Mouse (Mus musculus): Measurements from ENCODE around the gene Gm49388.
A peak's percentile ranks its signal among the peaks of the same experiment; 100 is the strongest.
"Not testable (repeated sequence)": the region's sequence is repeated elsewhere in the genome, so short reads cannot be mapped to it uniquely, and the experiment has no call there.

Gene Gm49388

GRCm38 (mm10) chr7:127802313-127802712, 16.9 kb downstream of the Gm49388 start:
- no peak for DNase-seq (ENCODE audit: low read depth, low spot score)

GRCm38 (mm10) chr7:127808821-127809220, 23.4 kb downstream of the Gm49388 start:
- DNase-seq (ENCODE audit: low read depth, low spot score): no peak

- DNase-seq (ENCODE audit: low read depth, low spot score): no peak
Measured at GRCm38 (mm10) chr7:127809846-127810245, 24.4 kb downstream of the Gm49388 start.

DNA sequence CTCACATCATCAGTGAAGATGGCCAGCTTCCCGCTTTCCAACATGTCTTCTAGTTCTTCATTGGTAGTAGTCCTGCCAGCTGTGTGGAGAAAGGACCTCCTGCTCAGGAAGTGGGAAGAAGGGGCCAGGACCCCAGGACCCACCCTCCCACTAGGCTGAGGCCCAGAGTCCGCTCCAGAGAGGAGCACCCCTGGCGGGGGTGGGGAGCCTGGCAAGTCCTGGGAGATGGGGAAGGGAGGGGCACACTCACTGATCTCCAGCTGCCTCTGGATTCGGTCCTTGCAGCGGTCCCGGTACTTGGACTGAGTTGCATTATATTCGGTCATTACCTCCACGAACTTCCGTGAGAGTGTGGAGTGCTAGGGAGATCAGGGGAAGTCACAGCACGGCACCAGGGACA, 25.2 kb downstream of the Gm49388 start:
- DNase-seq (ENCODE audit: low read depth, low spot score): no peak

DNA sequence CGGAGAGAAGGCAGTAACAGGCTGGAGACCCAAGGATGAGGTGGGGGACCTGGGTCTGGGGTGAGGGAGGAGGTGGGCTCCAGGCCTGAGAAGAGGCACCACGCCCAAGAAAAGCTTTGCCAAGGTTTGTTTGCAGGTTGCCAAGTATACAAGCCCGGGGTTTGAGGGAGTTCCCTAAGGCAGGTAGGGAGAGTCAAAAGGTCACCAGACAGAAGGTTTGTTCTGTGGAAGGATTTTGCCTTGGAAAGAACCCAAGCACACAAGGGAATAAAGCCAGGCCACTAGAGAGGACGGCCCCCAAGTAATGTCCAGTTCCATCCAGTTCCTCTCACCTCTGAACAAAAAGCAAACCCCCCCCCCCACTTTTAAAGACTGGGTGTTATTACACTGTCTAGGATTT, 25.8 kb downstream of the Gm49388 start:
- DNase-seq (ENCODE audit: low read depth, low spot score): no peak

DNA sequence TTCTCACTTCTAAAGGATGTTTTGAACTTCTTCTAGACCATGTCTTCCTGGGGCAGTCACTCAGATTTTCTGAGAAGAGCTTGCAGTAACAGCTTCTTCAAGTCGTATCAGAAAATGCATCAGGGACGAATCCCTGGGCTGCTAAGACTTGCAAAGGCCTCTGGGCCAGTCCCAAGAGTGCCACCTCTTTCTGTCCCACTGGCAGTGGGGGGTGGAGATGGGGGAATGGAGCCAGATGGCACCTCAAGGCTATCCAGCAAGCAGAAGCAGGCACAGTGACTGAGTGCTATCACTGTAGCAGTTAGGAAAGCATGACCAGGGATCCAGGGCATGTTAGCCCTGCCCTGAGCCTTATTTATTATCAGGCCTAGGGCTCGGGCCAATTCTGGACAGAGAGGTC, 26.9 kb downstream of the Gm49388 start:
- no peak for DNase-seq (ENCODE audit: low read depth, low spot score)

DNA sequence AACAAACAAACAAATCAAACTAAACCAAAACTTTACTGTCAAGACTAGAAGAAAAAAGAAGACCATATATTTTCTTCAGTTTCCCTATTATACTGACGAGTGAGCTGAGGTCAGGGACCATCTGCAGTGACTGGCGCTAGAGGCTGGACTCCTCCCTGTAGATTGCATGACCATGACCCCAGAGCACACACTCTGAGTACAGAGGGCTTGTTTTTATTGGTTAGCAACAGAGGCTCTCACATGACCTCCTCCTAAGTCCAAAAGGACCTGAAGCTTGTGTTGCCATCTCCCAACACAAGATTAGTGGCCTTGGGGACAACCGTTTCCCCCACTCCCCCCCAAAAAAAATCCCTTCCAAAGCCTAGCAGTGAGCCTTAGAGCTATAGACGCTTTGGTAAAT, 28.4 kb downstream of the Gm49388 start:
- DNase-seq (ENCODE audit: low read depth, low spot score): no peak

GRCm38 (mm10) chr7:127814241-127814921, 29.0 kb downstream of the Gm49388 start:
- DNase-seq (ENCODE audit: low read depth, low spot score): no peak

GRCm38 (mm10) chr7:127815116-127815665, 29.8 kb downstream of the Gm49388 start:
- no peak for DNase-seq (ENCODE audit: low read depth, low spot score)

DNA sequence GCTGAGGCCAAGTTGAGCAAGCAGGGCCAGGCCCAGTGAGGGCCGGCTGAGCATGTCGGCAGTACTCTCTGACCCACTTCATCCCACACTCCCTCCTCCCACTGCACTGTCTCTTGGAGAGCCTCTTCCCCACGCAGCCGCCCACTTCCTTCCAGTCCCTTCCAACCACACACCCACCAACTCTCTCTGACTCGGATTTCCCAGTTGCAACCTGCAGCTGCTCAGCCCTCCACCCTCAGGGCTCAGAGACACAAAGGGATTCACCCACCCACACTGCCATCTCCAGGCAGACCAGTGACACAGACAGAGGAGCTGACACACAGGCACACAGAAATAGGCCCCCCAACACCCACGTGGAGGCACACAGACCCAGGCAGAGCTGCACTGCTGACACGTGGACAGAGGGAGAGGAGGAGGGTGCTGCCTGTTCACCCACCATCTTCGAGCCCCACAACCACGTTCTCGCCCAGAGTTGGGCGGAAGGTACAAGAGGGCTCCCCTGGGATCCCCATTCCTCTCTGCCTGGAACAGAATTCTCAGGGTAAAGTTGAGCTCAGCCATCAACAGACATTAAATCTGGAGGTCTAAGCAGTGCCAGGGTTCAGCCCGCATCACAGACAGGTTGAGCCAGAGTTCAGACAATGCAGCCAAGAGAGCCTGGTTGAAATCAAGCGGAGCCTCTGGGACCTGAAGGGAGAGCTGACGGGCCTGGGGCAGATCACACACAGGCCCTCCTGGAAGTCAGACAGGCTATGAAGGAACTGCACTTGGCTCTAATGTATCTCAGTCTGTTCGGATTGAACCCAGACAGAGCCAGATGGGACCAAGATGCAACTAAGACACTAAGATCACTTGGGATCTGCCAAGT, 30.8 kb downstream of the Gm49388 start:
- DNase-seq (ENCODE audit: low read depth, low spot score): no peak

DNA sequence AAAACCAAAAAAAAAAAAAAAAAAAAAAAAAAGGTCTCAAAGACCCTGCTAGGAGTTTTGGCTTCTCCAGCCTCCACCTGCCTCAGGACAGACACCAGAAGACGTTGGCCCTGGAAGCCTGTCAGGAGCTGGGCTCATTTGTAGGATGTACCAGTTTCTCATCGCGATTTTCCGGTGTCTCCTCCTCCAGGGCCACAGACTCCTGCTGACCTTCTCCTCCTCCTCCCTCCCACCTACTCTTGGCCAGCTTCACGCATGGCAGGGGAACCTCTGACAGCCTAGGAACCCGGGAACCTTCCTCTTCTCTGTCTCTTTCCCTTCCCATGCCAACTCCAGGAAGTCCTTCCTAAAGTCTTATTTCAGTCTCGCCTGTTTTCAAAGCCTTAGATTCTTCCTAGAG, 31.6 kb downstream of the Gm49388 start:
- DNase-seq (ENCODE audit: low read depth, low spot score): no peak

- no peak for DNase-seq (ENCODE audit: low read depth, low spot score)
Measured at GRCm38 (mm10) chr7:127817776-127818175, 32.4 kb downstream of the Gm49388 start.

DNA sequence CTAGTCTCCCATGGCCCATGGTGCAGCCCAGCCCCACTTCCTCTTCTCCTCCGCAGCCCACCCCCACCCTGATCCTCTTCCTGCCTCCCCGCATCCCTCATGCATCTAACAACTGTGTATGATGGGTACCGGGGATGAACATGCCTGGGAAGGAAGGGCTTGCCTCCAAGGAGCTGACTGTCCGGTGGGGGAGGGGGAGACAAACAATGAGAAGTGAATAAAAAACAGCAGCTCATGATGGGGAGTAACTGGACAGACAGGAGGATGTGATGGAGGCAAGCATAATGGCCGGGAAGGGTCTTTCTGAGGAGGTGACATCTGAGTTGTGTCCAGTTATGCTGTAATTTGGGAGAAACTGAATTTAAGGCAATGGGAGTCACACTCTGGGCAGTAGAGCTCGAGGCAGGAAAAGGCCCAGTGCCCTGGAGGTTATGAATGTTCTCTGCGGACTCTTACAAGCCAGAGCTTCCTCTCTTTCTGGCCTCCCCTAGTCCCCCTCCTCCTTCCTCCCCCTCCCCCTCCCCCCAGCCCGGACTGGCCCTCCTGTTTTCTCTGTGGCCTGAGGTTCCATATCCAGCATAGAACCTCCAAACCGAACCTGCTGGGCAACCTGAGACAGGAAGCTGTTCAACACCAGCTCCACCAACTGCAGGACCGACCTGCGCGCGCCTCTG, 35.6 kb downstream of the Gm49388 start:
- no peak for DNase-seq (ENCODE audit: low read depth, low spot score)

GRCm38 (mm10) chr7:127822494-127822893, 37.1 kb downstream of the Gm49388 start:
- DNase-seq (ENCODE audit: low read depth, low spot score): no peak

DNA sequence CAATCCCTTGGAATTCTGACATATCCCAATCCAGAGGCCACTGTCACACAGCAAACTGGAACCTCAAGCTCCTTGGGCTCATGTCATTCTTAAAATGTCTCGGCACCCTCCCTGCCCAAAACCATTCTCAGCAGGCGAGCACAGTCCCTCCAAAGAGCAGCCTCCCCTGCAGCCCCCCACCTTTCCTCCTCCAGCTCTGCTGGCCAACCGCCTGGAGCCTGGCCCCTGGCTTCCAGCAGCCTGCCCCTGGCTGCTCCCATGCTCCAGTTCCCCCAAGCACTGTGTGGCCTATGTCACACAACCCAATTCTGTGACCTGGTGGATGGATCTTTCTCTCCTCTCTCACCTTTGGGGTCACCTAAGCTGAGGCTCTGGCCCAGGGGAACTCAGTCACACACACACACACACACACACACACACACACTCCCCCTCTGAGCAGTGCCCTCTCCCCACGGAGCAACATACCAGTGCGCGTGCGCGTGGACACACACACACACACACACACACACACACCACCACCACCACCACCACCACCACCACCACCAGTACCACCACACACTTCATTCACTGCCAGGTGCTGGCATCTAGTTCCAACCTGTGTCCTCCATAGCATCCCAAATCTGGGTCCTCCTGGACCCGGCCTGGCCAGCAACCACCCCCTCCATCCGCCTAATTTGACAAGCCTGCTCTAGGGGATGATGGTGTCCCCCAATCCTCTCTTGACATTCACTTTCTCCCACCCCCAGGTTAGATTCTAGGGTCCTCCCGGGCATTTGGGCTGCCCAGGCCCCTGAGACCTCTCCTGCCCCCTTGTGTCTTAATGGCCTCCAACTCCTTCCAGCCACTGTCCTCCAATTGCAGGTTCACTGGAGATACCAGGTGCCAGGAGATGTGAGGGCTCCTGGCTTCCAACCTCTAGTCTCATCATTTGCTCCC, 38.1 kb downstream of the Gm49388 start:
- DNase-seq (ENCODE audit: low read depth, low spot score): no peak

DNA sequence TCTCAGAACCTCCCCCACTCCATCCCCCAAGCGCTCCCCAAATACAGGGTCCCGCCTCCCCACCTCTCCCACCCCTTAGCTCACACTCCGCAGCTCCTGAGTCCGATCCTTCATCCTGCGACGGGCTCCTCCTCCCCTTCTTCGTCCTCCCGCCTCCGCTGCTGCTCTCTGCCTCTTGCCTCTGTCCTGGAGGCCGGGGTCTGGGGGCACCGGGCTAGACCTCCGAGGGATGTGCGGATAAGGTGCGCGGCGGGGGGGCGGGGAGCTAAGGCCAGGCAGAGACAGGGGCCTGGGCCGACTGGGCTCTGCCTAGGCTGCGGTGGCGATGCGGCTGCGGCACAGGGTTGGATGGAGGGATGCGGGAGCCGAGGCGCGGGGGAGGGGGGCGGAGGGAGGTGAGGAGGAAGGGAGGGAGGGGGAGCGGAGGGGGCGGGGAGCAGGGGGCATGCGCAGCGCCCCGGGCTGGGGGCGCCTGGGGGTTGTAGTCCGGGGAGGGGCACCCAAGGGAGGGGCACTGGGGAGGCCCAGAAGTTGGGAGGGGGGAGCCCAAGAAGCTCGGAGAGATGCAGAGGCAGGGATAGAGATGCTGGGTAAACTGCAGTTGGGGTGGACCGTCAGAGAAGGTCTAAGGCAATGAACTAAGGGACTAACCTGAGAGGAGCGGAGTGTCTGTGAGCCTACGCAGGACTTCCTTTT, 38.9 kb downstream of the Gm49388 start, which contains the start of the genes Stx4a and Stx1b:
Gene Stx4a, plus strand, starts transcription at position 119 of the 696 bp plus-strand sequence.
Gene Stx1b, minus strand, starts transcription at position 374 of the 696 bp plus-strand sequence.
- DNase-seq (ENCODE audit: low read depth, low spot score): peak; percentile 60

- no peak for DNase-seq (ENCODE audit: low read depth, low spot score)
Measured at GRCm38 (mm10) chr7:127835550-127835949, 50.1 kb downstream of the Gm49388 start.

DNA sequence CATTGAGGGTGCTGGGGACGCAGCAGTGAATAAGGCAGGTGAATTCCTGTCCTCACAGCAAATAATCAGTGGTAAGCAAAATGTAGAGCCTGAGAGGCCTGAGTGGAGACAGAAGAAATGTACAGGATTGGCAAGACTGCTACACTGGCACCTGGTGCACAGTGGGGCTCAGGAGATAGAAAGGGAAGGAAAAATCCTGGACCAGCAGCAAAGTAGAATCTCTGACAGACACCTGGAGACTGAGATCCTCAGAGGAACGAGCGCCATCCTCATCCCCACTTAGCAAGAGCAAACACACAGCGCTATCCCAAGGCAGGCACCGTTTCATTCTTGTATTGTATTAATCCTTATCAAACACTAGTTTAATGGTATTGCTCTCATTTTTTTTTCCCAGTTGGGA, 52.1 kb downstream of the Gm49388 start:
- DNase-seq (ENCODE audit: low read depth, low spot score): no peak

GRCm38 (mm10) chr7:127837878-127838277, 52.5 kb downstream of the Gm49388 start:
- not testable (repeated sequence) for DNase-seq (ENCODE audit: low read depth, low spot score)

DNA sequence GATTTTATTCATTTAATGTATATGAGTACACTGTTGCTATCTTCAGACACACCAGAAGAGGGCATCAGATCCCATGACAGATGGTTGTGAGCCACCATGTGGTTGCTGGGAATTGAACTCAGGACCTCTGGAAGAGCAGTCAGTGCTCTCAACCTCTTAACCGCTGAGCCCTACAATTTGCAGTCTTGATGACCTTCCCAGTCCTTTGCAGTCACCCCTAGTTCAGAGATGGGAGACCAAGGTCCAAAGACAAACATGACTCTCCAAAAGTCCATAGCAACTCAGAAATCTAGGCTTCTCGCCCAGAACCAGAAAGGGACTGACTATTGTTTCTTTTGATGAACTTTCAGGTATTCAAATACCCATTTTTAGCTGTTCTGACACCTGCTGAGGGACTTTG, 54.6 kb downstream of the Gm49388 start:
- not testable (repeated sequence) for DNase-seq (ENCODE audit: low read depth, low spot score)

Measured in mesoderm, embryonic 11.5 days (tissue).